Mouse (Mus musculus) thymus, postnatal 25 days (tissue): ENCODE measurements around the gene Sh3kbp1.

Source experiments
- DNase-seq: peaks from one replicate; pipeline ENCODE4 v3.0.0; 2022

Gene Sh3kbp1

DNA sequence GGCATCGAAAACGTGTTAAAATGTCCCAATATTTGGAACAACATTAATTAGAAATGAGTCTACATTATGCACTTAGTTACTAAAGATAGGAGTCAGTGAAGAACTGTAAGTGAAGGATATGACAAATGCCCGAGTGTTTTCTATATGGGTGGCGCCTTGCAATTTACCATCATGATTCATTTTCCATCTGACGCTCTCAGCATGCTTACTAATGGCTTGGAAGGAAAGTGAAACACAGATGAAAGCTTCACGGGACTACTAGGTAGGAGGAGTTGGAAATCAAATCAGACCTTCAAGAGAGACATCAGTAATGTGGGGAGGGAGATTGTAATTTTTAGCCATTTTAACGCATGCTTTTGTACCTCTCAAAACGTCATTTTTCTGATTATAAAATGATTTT lies 223.7 kb downstream of the Sh3kbp1 start:
- DNase-seq, result no peak

DNA sequence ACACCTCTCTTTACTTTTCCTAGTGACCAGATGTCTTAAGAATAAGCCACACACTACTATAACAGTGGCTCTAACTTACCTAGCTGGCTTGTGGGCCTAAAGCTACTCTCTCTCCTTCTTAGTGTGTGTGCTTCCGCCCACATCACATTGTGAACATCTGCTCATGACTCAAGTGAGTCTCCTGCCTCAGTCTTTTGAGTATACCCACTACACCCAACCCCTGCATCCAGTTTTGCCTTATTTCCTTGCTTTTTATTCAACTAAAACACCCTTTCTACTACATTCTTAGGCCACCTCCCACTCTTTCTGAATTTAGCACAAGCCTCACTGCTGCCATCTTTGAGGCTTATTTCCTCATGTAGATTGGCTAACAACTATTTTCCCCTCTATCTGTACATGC lies 229.8 kb downstream of the Sh3kbp1 start:
- DNase-seq, result no peak

DNA sequence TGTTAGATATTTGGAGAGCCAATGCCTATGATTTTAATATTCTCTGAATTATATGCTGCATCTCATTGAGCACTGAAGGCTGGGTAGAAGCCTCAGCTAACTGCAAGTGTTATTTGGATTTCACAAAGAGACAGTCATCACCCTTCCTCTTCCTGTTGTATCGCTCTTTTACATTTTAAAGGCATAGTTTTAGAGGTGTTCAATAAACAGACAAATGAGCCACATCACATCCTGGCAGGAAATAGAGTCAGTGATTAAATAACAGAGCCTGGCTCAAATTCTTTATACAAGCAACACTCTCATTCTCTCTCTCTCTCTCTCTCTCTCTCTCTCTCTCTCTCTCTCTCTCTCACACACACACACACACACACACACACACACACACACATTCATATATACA lies 231.1 kb downstream of the Sh3kbp1 start:
- no peak for DNase-seq

DNA sequence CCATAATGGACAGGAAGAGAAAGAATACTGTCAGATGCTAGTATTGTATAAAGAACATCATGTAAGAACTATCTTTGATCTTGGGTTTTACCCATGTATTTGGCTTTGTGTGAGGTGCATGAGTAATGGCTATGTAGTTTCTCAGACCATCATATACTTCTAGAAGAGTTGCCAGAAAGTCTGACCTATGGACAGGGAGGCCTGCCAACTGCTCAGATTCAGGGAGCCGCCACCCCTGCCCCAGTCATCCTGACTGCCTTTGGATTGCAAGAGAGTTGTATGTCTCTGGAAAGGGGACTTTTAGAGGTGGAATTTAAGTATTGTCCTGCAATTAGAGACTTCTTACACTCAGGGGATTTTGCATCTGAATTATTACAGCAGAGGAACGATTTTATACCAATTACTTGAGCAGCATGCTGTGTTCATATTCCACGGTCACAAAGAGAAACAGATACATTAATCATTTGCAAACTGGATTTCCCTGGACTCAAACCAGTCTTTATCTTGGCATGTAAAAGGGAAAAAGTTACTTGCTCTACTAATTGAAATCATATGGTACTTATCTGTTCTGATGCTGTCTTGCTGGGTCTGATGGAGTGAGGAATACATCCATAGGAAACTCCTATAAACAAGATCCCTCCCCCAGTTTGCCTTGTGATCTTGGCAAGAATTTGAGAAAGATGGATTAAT lies 233.9 kb downstream of the Sh3kbp1 start:
- no peak for DNase-seq

DNA sequence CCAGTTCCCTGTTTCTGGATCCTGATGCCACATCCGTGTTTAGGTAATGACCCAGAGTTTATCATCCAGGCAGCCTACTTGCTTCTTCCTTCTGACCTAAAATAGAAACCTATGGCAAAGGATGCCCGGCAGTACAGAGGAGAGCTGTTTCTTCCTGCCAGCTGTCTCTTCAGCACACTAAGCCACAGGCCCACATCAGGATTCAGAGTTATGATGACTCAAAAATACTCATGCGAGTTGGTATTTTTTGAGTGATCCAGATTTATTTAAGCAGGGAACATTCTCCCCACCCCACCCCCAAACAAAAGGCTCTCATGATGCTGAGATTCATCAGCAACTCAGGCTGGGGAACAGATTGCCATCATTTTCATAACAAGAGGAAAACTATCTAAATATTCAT lies 240.6 kb downstream of the Sh3kbp1 start:
- no peak for DNase-seq

DNA sequence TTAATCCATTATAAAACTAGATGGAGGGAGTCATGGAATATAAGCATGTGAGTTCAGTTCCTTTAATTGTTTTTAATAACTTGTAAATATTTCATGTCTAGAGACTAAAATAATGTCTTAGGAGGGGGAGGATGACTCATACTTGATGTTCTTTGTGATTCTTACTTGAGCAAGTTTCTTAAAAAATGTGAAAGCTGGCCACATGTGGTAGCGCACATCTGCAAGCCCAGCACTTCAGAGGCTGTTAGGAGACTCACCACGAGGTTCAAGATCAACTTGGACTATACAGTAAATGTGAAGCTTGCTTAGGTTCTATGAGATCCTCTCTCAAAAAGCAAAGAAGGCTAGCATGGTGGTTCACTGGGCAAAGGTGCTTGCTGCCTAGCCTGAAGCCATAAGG lies 245.4 kb downstream of the Sh3kbp1 start:
- DNase-seq, result no peak

DNA sequence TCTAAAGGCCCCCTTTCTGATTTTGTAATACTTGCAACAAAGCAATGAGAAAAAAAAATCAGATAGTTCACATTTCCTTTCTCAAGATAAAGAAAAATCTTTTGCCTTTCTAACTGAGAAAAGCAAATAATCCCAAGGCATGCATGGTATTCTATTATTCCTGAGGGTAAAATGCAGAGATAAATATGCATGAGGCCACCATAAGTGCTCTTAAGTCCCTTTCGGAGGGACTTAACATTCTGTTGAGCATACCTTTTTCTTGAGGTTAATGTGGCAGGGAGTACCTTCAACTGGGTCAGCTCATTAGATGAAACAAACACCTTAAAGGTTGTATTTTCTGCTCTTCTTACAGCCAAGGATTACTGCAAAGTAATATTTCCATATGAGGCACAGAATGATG lies 250.7 kb downstream of the Sh3kbp1 start:
- no peak for DNase-seq

DNA sequence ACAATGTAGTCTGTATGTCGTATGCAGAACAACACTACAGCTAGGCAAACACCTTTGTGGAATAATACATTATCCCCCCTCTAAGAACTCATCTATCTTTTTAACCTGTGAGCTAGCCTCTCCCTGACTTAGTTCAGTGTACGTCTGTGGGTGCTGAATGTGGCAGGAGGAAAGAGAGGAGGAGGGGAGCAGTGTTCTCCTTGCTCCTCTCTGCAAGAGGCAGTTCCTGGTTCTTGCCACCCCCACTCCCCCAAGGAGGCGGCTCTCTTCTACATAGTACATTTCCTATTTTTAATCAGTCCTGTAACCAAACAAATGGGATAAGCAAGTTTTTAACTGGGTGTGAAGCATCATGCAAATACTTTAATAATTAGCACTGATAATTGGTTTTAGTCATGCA lies 252.4 kb downstream of the Sh3kbp1 start:
- no peak for DNase-seq

DNA sequence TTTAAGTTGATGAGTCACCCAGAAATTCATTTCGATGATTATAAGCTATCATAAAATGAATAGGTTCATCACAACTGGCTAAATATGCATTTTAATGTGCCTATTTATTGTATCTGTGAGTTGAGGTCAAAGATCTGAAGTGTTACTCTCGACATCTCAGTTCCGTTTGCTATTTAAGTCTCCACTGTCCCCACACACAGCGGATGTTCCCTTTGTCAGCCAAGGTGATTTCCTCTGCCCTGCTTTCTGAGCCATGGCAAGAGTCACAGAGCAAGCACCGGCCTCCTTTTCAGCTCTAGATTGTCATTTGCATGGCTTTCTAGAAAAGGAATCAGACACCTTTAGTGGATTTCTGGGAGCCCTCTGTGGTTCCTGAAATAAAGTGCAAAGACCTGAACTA lies 254.5 kb downstream of the Sh3kbp1 start:
- DNase-seq, result no peak

DNA sequence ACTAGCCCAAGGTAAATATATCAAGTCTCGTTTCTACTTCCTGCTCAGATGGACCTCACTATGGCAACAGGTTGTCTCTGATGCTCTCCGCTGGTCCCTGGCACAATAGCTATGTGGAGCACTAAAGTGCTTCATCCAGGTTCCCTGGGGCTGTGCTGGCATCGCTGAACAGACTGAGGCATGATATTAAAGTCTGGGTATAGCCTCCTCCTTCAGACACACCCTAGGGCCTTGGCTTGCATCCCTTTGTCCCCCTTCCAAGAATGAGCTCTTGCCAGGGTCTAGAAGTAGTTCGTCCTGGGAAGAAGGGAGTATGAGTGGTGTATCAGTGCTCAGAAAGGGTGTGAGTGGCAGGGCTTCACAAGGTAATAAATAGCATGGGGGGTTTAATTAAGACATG lies 269.5 kb downstream of the Sh3kbp1 start:
- no peak for DNase-seq

DNA sequence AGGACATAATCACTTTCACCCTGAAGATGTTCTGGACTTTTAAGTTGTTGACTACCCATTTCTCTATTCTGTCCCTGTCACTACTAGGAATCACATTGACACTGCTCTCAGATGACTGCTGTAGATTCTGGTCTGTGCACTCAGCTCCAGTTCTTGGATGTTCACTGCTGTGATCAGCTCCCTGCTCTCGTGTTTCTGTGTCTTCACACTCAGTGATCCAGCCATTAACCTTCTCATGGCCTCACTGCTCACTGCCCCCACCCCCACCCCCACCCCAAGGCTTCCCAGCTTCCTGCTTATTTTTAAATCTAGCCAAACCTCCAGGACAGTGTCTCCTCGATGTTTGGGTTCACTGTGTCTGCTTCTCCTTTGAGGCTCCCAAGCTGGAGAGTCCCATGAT lies 271.0 kb downstream of the Sh3kbp1 start:
- no peak for DNase-seq

DNA sequence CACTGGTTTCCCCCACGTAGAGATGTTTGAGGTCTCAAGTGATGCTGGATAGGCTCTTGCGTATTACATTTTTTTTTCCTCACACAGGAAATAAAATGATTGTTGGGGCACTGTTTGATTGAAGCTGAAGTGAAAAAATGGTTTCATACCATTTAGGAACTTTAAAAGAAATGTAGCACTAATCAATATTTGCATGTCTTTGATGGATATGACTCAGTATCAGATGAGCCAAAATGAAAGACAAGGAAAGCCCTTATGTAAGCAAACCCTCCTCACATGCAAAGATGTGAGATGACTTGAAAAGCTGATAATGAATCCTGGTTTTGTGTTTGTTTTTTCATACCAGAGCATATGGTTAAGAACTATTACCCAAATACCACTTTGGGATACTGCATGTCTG lies 272.0 kb downstream of the Sh3kbp1 start:
- DNase-seq, result no peak

DNA sequence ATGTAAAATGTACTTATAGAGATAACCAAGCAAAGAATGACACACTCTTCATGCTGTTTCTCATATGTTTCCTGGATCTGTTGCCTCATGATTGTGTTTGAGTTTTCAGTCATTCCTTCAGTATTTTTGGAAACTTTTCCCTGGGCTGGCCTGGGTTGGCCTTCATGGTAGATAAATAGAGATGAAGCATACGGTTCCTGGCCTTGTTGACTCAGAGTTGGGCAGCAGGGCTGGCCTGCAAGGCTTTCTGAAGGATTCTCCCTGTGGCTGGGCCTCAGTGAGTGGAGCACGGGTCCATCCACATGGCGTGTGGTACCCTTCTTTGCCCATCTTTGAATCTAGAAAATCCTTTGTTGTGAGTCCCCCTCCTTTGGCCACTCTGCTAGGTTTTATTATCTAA lies 276.3 kb downstream of the Sh3kbp1 start:
- no peak for DNase-seq

DNA sequence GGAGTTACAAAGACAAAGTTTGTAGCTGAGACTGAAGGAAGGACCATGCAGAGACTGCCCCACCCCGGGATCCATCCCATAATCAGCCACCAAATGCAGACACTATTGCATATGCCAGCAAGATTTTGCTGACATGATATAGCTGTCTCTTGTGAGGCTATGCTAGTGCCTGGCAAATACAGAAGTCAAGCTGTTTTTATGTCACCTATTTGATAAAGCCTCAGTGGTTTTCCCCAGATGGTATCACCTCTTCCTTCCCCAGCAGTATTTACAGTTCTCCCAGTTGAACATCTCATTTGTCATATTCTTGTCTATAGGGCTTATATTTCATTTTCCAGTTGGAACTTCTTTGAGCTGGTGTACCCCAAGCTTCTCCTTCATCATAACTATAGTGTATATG lies 280.6 kb downstream of the Sh3kbp1 start:
- no peak for DNase-seq

DNA sequence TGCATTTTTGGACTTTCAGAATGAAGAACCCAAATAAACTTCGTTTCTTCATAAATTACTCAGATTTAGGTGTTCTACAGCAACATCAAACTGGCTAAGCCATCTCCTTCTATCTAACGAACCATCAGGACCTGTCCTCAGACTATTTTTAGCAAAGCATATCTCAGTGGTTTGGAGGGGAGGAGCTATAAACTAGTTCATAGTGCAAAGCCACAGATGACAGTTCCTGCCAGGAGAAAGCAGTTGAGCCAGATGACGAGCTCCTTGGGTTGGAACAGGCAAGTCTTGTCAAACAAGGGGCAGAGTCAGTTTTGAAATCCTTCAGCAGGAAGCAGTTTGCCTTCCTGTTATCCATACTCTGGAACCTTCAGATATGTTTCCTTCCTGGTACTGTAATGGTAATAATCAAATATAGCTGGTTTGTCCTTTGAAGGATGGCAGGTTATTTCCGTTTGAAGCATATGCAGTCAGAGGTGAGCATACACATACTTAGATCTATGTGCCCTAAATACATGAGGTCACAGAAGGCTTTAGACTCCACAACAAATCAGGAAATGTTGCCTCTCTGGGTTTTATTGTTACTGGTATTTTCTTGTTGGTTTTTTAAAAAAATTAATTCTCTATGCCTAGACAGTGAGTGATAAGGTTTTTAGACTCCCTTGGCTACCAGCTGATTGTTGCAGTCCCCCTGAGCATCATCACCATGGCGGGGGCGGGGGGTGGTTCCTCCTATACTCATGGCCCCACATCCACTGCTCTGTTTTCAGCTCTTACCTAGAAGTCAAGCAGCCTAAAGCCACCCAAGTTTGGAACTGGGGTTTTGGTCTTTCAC lies 282.6 kb downstream of the Sh3kbp1 start:
- DNase-seq, result peak; percentile 1

DNA sequence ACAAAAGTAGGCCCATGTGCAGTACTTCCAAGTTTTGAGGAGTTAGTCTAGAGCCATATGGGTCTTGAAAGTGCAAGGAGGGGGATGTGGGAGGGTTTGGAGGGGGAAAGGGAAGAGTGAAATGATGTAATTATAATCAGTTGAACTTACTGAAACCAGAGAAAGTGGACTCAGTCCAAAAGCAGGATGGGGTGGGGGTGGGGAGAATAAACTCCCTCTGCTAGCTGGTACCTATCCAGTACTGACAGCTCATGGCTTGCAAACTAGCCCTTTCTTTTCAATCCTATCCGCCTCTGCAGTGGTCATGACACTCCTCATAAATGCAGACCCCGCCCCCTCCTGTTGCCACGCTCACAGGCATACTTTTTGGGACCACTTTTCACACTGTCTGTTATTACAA lies 283.5 kb downstream of the Sh3kbp1 start:
- no peak for DNase-seq

DNA sequence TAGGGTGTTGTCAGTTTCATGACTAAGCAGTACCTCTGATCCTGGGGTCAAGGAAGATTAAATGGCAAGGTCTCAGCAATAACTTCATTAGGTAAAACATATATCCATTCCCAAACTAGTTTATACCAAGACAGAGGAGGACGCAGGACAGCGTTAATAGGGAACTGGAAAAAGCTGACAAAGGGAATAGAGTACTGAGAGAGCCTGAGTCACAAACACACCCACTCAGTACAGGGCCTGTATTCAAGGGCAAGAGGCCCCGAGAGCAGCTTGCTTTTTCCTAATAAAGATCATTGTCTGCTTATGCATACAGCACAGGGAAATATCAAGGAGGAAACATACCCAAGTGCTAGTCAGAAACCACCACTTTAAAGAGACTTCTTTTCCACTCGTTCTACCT lies 284.5 kb downstream of the Sh3kbp1 start:
- no peak for DNase-seq

DNA sequence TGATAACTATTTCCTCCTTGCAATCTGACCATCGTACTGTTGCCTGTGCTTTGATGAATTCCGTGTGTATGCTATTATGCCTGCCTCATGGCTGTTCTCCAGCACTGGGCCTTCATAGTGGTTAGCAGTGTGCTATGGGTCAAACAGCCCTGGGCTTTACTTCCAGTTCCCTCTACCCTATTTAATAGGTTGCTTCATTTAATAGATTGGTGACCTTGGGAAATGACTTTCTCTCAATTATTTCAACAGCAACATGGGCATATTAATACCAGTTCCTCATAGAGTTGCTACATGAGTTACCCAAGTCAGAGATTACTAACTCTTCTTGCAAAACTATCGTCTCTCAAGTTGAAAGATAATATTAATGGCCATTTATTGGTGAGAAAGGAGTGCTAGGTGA lies 285.0 kb downstream of the Sh3kbp1 start:
- no peak for DNase-seq

DNA sequence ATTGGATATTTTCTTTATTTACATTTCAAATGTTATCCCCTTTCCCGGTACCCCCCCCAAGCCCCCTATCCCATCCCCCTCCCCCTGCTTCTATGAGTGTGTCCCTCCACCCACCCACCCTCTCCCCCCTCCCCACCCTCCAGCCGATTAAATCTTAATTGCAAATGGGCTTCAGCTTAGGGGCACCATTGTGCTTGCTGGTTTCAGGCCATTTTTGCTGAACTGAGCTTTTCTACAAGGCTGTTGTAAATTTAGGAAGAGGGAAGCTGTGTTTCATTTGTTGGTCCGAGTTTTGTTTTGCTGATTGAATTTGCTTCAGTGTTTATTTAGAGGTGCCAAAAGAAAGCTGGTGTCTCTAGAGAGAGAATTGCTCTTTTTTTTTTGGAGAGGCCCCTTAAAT lies 286.4 kb downstream of the Sh3kbp1 start:
- DNase-seq, result no peak

DNA sequence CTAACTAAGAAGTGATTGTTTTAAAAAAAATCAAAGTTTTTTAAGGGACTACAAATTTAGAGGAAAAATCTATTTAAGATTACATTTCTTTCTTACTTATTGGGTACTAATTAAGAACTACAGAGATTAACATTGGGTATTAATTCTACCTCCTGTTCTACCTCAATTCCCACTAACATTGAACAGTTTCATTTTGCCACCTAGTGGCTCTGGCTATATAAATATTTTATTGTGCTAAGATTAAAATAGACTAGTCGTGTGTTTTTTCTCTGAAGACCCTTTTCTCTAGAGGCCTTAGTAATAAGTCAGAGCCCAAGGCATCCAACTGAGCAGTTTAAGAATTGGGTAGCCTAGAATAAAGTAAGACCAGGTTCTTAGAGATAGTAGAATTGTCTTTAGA lies 288.1 kb downstream of the Sh3kbp1 start:
- DNase-seq, result no peak

DNA sequence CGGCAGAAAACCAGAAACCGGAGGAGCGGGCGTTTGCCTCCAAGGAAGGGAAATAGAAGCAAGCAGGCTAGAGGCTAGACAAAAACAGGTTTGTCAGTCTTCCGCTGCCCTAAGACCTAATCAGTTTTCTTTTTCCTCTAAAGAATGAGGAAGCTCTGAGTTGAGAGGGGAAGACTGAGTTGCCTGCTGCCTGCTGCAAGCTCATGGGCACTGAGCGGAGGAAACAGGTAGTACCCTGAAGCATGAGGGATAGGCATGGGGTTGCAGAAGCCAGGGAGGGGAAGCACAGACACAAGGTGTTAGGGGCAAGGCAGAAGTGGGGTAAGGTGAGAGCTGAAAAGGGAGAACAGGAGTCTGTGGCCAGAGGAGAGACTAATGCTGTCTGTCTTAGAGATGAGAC lies 297.7 kb downstream of the Sh3kbp1 start:
- DNase-seq, result no peak

DNA sequence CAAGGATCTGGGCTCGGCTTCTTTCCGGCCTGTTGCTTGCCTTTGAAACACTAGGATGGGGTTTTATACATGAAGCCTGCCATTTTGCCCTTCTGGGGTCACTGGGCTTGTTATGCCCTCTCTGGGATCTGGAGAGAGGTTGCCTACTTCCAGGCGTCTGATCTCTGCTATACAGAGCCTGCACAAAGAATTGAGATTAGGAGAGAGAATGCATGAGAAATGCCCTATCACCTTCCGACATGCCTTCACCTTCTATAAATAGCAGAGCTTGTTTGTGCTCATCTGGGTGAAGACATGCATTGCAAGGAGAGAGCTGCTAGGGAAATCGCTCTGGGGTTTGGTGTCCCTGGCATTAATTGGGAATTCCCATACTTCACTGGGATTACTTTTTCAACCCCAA lies 301.1 kb downstream of the Sh3kbp1 start:
- DNase-seq, result no peak

DNA sequence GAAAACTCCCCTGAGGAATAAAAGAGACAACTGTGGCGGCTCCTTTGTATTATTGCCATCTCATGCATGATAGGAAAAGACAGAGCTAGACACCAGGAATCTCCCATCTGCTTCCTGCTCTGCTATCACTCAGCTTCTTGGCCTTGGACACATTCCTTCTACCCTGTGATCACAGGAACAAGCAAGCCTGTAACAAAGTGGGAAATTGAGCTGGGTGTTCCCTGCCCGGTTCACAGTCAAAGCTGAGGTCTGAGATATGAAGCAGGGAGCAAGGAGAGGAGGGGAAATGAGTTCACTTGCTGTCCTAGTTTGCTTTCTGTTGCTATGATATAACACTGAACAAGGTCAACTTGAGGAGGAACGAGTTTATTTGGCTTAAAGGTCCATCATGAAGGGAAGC lies 301.8 kb downstream of the Sh3kbp1 start:
- DNase-seq, result no peak

DNA sequence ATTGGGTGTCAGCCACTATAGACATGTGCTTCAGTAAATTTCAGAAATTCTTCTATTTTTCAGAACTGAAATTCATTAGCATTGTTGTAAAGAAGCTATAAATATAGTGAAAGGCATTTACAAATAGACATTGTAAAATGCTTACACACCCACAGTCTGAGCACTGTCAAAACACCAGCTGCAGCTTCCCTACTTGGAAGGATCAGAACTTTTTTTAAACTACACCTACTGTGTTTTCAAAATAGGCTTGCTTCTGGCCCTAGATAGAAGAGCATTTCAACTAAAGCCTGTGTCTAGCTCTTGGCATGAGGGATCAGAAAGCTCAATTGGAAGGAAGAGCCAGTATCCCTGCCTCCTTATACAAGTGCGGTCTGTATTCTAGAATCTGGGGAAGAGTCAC lies 305.0 kb downstream of the Sh3kbp1 start:
- no peak for DNase-seq

DNA sequence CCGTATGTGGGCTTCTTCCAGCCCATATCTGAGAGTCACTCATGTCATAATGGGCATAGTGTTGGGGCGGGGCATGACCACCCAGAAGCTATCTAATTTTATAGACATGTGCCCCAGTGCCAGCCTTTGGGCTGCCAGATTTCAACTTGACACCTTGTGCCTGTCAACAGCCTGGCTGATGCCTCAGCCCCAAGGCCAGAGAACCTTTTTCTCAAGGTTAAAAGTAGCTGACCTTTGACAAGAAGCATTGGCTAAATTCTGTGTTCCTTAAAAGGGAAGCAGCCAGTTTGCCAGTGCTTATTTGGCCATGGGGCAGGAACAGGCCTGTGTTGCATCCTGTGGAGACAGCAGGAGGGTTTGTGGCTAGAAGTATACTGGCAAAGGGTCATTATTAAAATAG lies 315.5 kb downstream of the Sh3kbp1 start:
- DNase-seq, result no peak
